Mouse (Mus musculus) megakaryocyte, adult 5-6 weeks (primary cell): Measurements from ENCODE around the gene Rnf225. TPM values are rescaled to one million over a fixed set of nuclear protein-coding genes. Genes with fewer than 3 reads are reported as not detected.

Experiments used
- ATAC-seq: 2 replicates; pipeline ENCODE4 v1.8.0; 2016; ENCODE audit warnings: mild to moderate bottlenecking, inconsistent platforms; ENCODE audit not compliant: poor library complexity, severe bottlenecking
- total RNA-seq, 2 experiments: library from RNA; stranded (forward) in 1 of 2; stranded (reverse) in 1 of 2; fragments of 153-499, 151-499 nt in 1 of 2; fragments of 221-1000, 200-1000 nt in 1 of 2; gene quantifications; 2 replicates each; pipeline versions ENCODE4 v1.2.3 to v1.2.4; 2015 to 2017

The Rnf225 gene
- total RNA-seq, 2 experiments from 2014 or later: 0.07 to 0.15 TPM

DNA sequence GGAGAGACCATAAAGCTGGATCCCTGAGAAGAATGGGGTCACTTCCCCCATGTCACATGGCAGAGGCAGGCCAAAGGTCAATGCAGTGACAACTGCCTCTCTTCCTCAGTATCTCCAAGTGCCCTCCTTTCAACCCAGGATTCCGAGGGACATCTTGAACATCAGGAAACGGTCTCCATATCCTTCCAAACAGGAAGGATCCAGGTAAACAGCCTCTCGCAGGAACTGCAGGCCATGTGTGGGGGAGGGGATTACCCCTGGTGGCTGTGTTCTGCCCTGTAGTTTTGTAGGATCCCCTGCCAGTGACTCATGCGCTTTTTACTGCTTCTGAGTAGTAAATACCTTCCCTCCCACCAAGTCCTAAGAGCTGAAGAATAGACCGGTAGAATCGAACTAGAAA is 52.6 kb downstream of the Rnf225 start:
- ATAC-seq: no peak

DNA sequence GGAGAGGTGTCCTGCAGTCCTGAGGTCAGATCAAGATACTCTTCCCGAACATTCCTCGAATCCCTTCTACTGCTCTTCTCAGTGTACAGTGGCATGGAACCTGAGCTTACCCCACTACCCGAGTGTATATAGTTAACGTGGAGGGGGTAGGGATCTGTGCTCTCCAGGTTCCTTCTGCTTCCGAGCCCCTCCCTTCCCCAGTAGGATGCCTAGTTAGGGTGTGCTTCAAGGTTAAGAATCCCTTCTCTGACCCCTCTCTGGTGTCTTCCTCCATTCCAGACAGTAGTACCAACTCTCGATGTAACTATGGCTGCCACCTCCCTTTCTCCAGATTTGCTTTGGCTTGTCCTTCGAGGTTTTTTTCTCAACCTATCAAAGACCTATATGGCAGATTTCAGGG is 53.1 kb downstream of the Rnf225 start:
- ATAC-seq: no peak

Other genes starting within 250 kb of the Rnf225 start
- gene Vmn2r55, start 242.4 kb upstream of the Rnf225 start, total RNA-seq (2015): not detected in 2 replicates
- not detected in 2 replicates for gene Vmn2r55, start 242.4 kb upstream of the Rnf225 start, total RNA-seq (2017)
- not detected in 2 replicates for gene Vmn2r56, start 192.4 kb upstream of the Rnf225 start, total RNA-seq (2015)
- gene Vmn2r56, start 192.4 kb upstream of the Rnf225 start, total RNA-seq (2017): not detected in 2 replicates
- 0.27 TPM in 1 of 2 replicates, not detected in the other for gene Zscan18, start 123.8 kb upstream of the Rnf225 start, total RNA-seq (2015)
- 0.04 and 0.12 TPM in 2 replicates for gene Zscan18, start 123.8 kb upstream of the Rnf225 start, total RNA-seq (2017)
- gene Zfp329, start 108.6 kb upstream of the Rnf225 start, total RNA-seq (2015): 5.8 and 6.5 TPM in 2 replicates
- gene Zfp329, start 108.6 kb upstream of the Rnf225 start, total RNA-seq (2017): 8.6 and 9.3 TPM in 2 replicates
- 24.6 and 25.9 TPM in 2 replicates for gene Zfp110, start 92.7 kb upstream of the Rnf225 start, total RNA-seq (2015)
- 33.6 and 38.8 TPM in 2 replicates for gene Zfp110, start 92.7 kb upstream of the Rnf225 start, total RNA-seq (2017)
- gene Zfp128, start 46.2 kb upstream of the Rnf225 start, total RNA-seq (2015): 3.5 and 4.8 TPM in 2 replicates
- gene Zfp128, start 46.2 kb upstream of the Rnf225 start, total RNA-seq (2017): 3.6 and 5.2 TPM in 2 replicates
- 6.6 and 7.5 TPM in 2 replicates for gene Zscan22, start 29.6 kb upstream of the Rnf225 start, total RNA-seq (2015)
- 3.1 and 3.3 TPM in 2 replicates for gene Zscan22, start 29.6 kb upstream of the Rnf225 start, total RNA-seq (2017)
- gene Rps5, start 5.1 kb upstream of the Rnf225 start, total RNA-seq (2015): 1,879 and 1,910 TPM in 2 replicates
- 1,118 and 1,375 TPM in 2 replicates for gene Rps5, start 5.1 kb upstream of the Rnf225 start, total RNA-seq (2017)
- gene Zfp324, start 38.4 kb downstream of the Rnf225 start, total RNA-seq (2015): 2.3 and 2.4 TPM in 2 replicates
- gene Zfp324, start 38.4 kb downstream of the Rnf225 start, total RNA-seq (2017): 4.7 and 5.1 TPM in 2 replicates
- gene Zfp446, start 50.4 kb downstream of the Rnf225 start, total RNA-seq (2015): 1.7 and 1.8 TPM in 2 replicates
- 0.92 and 2.2 TPM in 2 replicates for gene Zfp446, start 50.4 kb downstream of the Rnf225 start, total RNA-seq (2017)
- gene Slc27a5, start 70.8 kb downstream of the Rnf225 start, total RNA-seq (2015): not detected in 2 replicates
- not detected in 2 replicates for gene Slc27a5, start 70.8 kb downstream of the Rnf225 start, total RNA-seq (2017)
- gene Trim28, start 71.7 kb downstream of the Rnf225 start, total RNA-seq (2015): 137 and 186 TPM in 2 replicates
- gene Trim28, start 71.7 kb downstream of the Rnf225 start, total RNA-seq (2017): 207 and 222 TPM in 2 replicates
- 7.4 and 11.0 TPM in 2 replicates for gene Zbtb45, start 82.6 kb downstream of the Rnf225 start, total RNA-seq (2015)
- 6.6 and 9.5 TPM in 2 replicates for gene Zbtb45, start 82.6 kb downstream of the Rnf225 start, total RNA-seq (2017)
- 239 and 269 TPM in 2 replicates for gene Chmp2a, start 107.4 kb downstream of the Rnf225 start, total RNA-seq (2015)
- 272 and 348 TPM in 2 replicates for gene Chmp2a, start 107.4 kb downstream of the Rnf225 start, total RNA-seq (2017)
- gene Ube2m, start 110.9 kb downstream of the Rnf225 start, total RNA-seq (2015): 92.1 and 97.9 TPM in 2 replicates
- 86.1 and 101 TPM in 2 replicates for gene Ube2m, start 110.9 kb downstream of the Rnf225 start, total RNA-seq (2017)
- gene Mzf1, start 127.3 kb downstream of the Rnf225 start, total RNA-seq (2015): 0.16 and 0.52 TPM in 2 replicates
- 0.29 and 0.45 TPM in 2 replicates for gene Mzf1, start 127.3 kb downstream of the Rnf225 start, total RNA-seq (2017)
- gene Vmn1r85, start 167.8 kb downstream of the Rnf225 start, total RNA-seq (2015): not detected in 2 replicates
- gene Vmn1r85, start 167.8 kb downstream of the Rnf225 start, total RNA-seq (2017): not detected in 2 replicates
- not detected in 2 replicates for gene Vmn1r86, start 192.5 kb downstream of the Rnf225 start, total RNA-seq (2015)
- gene Vmn1r86, start 192.5 kb downstream of the Rnf225 start, total RNA-seq (2017): not detected in 2 replicates
- not detected in 2 replicates for gene Vmn1r87, start 212.7 kb downstream of the Rnf225 start, total RNA-seq (2015)
- not detected in 2 replicates for gene Vmn1r87, start 212.7 kb downstream of the Rnf225 start, total RNA-seq (2017)
- not detected in 2 replicates for gene Vmn1r88, start 232.2 kb downstream of the Rnf225 start, total RNA-seq (2015)
- not detected in 2 replicates for gene Vmn1r88, start 232.2 kb downstream of the Rnf225 start, total RNA-seq (2017)